Mouse (Mus musculus): Measurements from ENCODE around the gene Wdr49. TPM values are rescaled to one million over a fixed set of nuclear protein-coding genes. Genes with fewer than 3 reads are reported as not detected.

Gene Wdr49
- total RNA-seq (2014; fragmentation: Nextera tagmentation) (not detected in 2 replicates), total RNA-seq (2017) (0.46 TPM in 1 of 2 replicates, not detected in the other)

- ATAC-seq (replicated peaks; ENCODE audit: poor library complexity, severe bottlenecking) = no peak
Observed at GRCm38 (mm10) chr3:75482056-75482455, at the start of gene Wdr49. Gene Wdr49 (minus strand): TSS chr3:75482156.

- ATAC-seq (replicated peaks; ENCODE audit: poor library complexity, severe bottlenecking) = no peak
Observed at GRCm38 (mm10) chr3:75531074-75531473, 49.1 kb upstream of the Wdr49 start.

- ATAC-seq (replicated peaks; ENCODE audit: poor library complexity, severe bottlenecking) = no peak
Observed at GRCm38 (mm10) chr3:75522527-75522926, 40.6 kb upstream of the Wdr49 start.

- no peak for ATAC-seq (replicated peaks; ENCODE audit: poor library complexity, severe bottlenecking)
Observed at GRCm38 (mm10) chr3:75521314-75521713, 39.4 kb upstream of the Wdr49 start.

GRCm38 (mm10) chr3:75517631-75518250 lies 35.8 kb upstream of the Wdr49 start:
- ATAC-seq (replicated peaks; ENCODE audit: poor library complexity, severe bottlenecking) = peak; percentile 90

GRCm38 (mm10) chr3:75498961-75499960 lies 17.3 kb upstream of the Wdr49 start:
- ATAC-seq (replicated peaks; ENCODE audit: poor library complexity, severe bottlenecking) = peak; percentile 98

- no peak; the same call in 1 of the 2 replicates for ATAC-seq (replicated peaks; ENCODE audit: poor library complexity, severe bottlenecking)
Observed at GRCm38 (mm10) chr3:75492913-75493312, 11.0 kb upstream of the Wdr49 start.

- ATAC-seq (replicated peaks; ENCODE audit: poor library complexity, severe bottlenecking) = no peak
Observed at GRCm38 (mm10) chr3:75475106-75475505, 6.8 kb downstream of the Wdr49 start.

- no peak for ATAC-seq (replicated peaks; ENCODE audit: poor library complexity, severe bottlenecking)
Observed at GRCm38 (mm10) chr3:75474657-75475056, 7.3 kb downstream of the Wdr49 start.

- no peak for ATAC-seq (replicated peaks; ENCODE audit: poor library complexity, severe bottlenecking)
Observed at GRCm38 (mm10) chr3:75468154-75468553, 13.8 kb downstream of the Wdr49 start.

GRCm38 (mm10) chr3:75430564-75431181 lies 51.3 kb downstream of the Wdr49 start:
- ATAC-seq (replicated peaks; ENCODE audit: poor library complexity, severe bottlenecking) = no peak

- no peak for ATAC-seq (replicated peaks; ENCODE audit: poor library complexity, severe bottlenecking)
Observed at GRCm38 (mm10) chr3:75395918-75396317, 86.0 kb downstream of the Wdr49 start.

GRCm38 (mm10) chr3:75395121-75395895 lies 86.6 kb downstream of the Wdr49 start:
- ATAC-seq (replicated peaks; ENCODE audit: poor library complexity, severe bottlenecking) = no peak

GRCm38 (mm10) chr3:75394487-75394886 lies 87.5 kb downstream of the Wdr49 start:
- ATAC-seq (replicated peaks; ENCODE audit: poor library complexity, severe bottlenecking) = no peak

- ATAC-seq (replicated peaks; ENCODE audit: poor library complexity, severe bottlenecking) = no peak
Observed at GRCm38 (mm10) chr3:75381776-75382175, 100.2 kb downstream of the Wdr49 start.

- no peak for ATAC-seq (replicated peaks; ENCODE audit: poor library complexity, severe bottlenecking)
Observed at GRCm38 (mm10) chr3:75353972-75354371, 128.0 kb downstream of the Wdr49 start.

GRCm38 (mm10) chr3:75337196-75337595 lies 144.8 kb downstream of the Wdr49 start:
- ATAC-seq (replicated peaks; ENCODE audit: poor library complexity, severe bottlenecking) = no peak

- ATAC-seq (replicated peaks; ENCODE audit: poor library complexity, severe bottlenecking) = no peak
Observed at GRCm38 (mm10) chr3:75320999-75321398, 161.0 kb downstream of the Wdr49 start.

GRCm38 (mm10) chr3:75308861-75309260 lies 173.1 kb downstream of the Wdr49 start:
- ATAC-seq (replicated peaks; ENCODE audit: poor library complexity, severe bottlenecking) = no peak

- no peak for ATAC-seq (replicated peaks; ENCODE audit: poor library complexity, severe bottlenecking)
Observed at GRCm38 (mm10) chr3:75308228-75308627, 173.7 kb downstream of the Wdr49 start.

Data from granulocyte monocyte progenitor cell, adult 5-6 weeks (primary cell).